Mouse (Mus musculus) T-cell, adult 2 months (primary cell): ENCODE results near the gene Tssk1.

ENCODE experiments used
- DNase-seq: peaks from one replicate; pipeline ENCODE4 v3.0.0; 2022; ENCODE audit warnings: low spot score

The Tssk1 gene

DNA sequence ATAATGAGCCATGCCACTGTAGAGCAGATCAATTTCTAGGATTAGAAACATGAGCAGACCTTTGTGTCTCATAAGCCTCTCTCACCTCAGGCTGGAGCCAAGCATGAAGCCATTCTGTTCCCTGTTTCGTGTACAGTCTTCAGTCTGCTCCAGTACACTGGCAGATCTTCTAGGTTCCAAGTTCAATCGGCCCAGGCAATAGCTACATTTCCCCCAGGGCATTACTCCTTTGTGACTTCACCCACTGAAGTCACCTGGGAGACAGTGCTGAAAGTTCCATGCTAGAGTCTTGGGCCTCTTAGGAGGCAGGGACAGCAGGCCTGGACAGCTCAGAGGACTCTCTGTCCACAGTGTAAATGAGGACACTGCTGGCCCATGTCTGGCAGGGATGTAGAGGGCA is at the start of gene Tssk1:
Gene Tssk1, plus strand, starts transcription at position 301 of the 400 bp plus-strand sequence.
- no peak for DNase-seq

DNA sequence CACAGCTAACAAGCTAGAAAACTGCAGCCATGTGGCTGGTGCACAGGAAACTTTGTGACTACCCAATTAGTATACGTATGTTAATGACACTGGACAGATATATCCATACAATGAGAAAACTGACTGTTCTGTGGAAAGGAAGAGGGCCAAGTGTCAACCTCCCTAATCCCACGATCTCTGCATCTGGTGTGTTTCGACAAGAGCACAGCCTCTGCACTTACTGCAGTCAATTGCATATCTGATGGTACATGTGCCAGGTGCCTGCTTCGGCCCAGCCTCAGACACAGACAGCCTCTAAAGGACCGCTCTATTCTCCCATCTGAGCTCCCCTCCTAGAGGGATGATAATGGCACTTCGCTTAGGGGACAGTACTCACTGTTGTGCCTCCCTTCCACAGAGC is 45.6 kb upstream of the Tssk1 start:
- no peak for DNase-seq

GRCm38 (mm10) chr16:17848928-17849327 is 45.1 kb upstream of the Tssk1 start:
- peak; percentile 19 for DNase-seq

GRCm38 (mm10) chr16:17849486-17849885 is 44.5 kb upstream of the Tssk1 start:
- no peak for DNase-seq

GRCm38 (mm10) chr16:17851331-17851730 is 42.7 kb upstream of the Tssk1 start:
- no peak for DNase-seq

GRCm38 (mm10) chr16:17851860-17852259 is 42.2 kb upstream of the Tssk1 start:
- no peak for DNase-seq

DNA sequence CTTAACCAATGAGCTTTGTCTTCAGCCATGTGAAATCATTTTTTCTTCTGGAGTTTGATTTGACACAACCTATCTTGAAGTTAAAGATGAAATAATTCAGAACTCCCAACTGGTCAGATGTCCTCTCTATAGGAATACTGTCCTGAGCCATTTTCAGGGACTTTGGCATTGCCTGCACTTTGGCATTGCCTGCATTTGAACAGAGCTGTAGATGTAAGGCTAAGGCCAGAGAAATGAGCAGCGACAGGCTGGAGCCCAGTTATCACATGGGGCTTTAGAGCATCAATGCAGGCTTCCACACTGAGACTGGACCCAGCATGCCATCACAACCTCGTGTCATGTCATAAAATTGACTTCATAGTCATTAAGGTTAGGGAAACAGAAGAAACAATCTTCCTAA is 40.8 kb upstream of the Tssk1 start:
- no peak for DNase-seq

- DNase-seq: no peak
Measured at GRCm38 (mm10) chr16:17857157-17857556, 36.9 kb upstream of the Tssk1 start.

DNA sequence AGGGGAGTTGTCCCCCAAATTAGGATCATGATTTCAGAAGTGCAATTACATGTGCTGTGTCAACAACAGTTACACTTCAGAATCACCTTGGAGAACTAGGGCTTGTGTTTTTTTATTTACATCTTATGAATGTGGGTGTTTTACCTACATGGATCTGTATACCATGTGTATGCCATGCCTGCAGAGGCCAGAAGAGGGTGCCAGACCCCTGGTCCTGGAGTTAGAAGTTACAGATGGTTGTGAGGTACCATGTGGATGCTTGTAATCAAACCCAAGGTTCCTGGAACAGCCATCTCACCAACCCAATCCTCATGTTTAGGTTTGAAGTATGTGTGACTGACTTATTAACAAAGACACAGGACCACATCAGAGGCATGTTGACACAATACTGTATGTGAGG is 35.4 kb upstream of the Tssk1 start:
- no peak for DNase-seq

DNA sequence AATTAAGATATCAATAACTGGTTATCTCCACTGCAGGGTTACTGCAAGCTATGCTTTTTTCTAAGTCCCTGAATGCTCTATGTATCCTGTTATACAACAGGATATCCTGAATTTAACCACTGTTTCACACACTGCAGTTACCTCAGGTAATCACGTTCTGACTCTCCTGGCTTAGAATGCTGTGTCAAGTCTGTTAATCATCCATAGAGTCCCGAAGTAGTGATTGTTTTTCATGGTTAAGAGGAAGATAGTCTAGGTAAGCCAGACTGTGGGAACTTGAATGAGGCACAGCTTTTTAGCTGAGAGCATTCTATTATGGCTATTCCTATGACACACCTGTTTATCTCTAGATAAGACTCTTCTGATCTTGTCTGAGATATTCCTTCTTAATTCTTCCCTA is 28.7 kb upstream of the Tssk1 start:
- no peak for DNase-seq

GRCm38 (mm10) chr16:17865770-17866169 is 28.3 kb upstream of the Tssk1 start:
- DNase-seq: no peak

DNA sequence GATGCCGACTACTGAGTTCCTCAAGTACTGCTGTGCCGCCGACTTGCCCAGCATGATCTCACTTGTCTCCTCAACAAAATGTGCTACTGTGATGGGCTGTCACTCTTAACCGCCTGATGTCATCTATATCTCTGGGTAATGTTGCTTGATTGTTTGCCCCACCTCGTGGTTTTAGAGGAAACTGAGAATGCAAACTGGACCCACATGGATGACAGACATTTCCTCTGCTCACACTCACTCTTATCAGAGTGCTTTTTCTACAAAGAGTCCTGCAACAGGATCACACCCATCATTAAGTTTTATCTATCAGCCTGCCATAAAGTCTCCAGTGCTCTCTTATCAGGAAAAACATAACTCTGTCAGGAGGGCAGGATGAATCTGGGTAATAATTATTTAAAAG is 22.8 kb upstream of the Tssk1 start:
- no peak for DNase-seq

DNA sequence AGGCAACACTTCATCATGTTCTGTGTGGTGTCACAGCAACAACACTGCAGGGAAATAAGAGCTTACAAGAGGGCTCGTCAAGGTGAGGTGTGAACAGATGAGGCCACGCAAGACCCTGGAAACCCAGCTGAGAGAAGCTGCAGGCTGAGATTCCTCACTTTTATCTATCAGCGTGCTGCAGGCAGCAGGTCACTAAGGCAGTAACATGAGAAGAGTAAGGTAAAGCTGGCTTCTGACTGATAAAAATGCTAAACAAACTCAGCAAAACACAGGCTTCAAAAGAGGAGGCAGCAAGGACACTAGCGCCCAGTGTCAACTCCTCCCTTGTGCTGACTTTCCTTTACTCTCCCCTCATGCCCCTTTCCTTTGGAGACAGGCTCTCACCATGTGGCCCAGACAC is 21.0 kb upstream of the Tssk1 start:
- DNase-seq: no peak

DNA sequence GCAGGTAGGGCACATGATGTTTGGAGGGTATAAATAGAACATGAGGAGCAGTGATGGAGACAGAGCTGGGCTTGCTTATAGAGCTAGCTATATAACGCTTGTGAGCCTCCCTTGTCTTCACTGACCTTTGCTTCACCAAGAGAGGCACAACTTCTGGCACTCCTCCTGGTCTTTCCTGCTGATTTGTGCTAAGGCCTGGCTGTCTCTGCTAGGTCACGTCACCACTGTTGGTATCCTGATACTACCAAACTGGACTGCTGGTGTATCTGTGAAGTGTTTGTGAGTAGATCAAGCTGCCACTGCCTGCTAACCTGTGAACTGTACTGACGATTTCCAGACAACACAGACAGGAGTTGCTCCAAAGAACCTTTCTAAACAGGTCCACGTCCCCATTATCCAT is 18.8 kb upstream of the Tssk1 start:
- no peak for DNase-seq

GRCm38 (mm10) chr16:17876096-17876495 is 17.9 kb upstream of the Tssk1 start:
- no peak for DNase-seq

DNA sequence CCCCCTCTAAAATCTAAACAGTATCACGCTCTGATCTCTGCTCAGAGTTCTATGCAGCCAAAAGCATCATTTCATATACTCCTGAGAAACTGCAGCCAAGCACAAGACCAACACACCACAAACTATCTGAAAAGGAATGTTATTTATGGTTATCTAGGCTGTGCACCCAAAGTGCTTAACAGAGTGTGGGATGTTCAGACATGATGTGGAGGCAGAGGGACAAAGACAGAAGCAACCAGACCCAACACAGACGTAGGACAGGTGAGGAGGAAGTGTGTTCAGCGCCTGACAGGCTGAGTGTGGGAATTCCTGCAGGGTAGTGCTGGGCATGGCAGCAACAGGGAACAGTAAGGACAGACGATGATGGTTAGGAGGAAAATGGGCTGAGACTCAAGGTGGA is 14.5 kb upstream of the Tssk1 start:
- no peak for DNase-seq

GRCm38 (mm10) chr16:17882196-17882595 is 11.8 kb upstream of the Tssk1 start:
- DNase-seq: no peak

- no peak for DNase-seq
Measured at GRCm38 (mm10) chr16:17884116-17884515, 9.9 kb upstream of the Tssk1 start.

- DNase-seq: no peak
Measured at GRCm38 (mm10) chr16:17889689-17890341, 4.2 kb upstream of the Tssk1 start.

DNA sequence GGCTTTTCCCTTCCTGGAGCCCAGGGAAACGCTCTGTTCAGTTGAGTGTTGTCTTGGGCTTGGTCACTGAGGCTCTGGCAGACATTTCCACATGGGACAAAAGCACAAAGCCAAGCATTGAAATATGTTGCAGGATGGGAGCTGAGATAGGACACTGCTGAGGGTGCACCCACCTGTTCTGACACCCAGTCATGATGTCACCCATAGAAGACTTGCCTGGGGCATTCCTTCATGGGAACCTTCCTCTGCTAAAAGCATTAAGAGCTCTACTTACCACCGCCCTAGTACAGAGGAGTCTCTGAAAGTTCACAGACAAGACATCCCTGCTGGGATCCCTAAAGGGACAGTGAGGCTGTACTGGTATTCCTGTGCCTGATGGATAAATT is 3.7 kb upstream of the Tssk1 start:
- DNase-seq: no peak

DNA sequence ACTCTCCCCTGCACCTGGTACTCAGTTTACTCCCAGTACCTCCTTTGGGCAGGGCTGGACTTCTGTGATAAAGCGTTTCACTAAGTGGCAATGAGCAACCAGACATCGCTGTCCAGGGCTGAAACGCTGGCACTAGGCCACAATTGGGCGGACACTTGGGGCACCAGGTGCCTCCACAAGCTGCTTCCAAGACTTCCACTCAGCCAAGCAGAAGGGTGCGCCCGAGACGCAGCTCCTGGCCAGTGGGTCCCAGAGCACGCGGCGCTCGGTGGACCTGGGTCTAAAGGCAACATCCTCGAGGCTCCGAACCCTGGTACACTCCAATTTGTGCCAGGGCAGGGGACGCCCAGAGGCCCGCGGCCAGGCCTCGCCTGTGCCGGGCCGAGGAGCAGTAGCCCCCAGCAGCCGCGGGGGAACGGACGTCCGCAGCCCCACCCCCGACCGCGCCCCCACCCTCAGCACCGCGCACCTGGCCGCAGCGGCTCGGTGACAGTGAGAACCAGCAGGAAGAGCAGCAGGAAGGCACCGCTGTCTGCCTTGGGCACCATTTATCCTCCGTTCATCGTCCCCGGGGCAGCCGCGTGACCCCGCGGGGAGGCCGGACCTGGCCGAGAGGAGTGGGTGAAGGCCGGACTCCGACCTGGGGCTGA is 3.0 kb upstream of the Tssk1 start:
- DNase-seq: no peak

DNA sequence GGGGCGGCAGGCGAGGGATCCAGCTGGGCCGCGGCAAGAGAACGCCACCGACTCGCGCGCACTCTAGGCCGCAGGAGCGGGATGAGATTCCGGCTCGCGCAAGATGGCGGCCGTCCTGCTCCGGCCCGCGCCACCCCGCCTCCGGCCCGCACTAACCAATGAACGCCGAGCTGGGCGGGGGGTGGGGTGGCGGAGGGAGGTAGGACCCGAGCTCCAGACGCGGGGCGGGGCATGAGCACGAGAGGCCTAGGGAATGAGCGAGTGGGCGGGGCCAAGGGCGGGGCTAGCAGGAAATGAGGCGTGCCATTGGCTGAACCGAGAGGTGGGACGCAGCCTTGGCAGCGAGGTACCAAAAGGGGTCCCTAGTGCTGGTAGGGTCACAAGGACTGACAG is 2.5 kb upstream of the Tssk1 start, which contains the start of gene Gm20518:
Gene Gm20518, minus strand, starts transcription at position 105 of the 393 bp plus-strand sequence.
- DNase-seq: peak; percentile 97

GRCm38 (mm10) chr16:17892606-17893005 is 1.4 kb upstream of the Tssk1 start:
- DNase-seq: no peak

- DNase-seq: no peak
Measured at GRCm38 (mm10) chr16:17896091-17896490, 2.1 kb downstream of the Tssk1 start.
